Mouse (Mus musculus): ENCODE measurements around the gene Calm3.

GRCm38 (mm10) chr7:16877717-16878116 lies 46.2 kb downstream of the Calm3 start:
- TF ChIP-seq POLR2A (IDR thresholded peaks at IDR 0.05; ENCODE audit: insufficient read length, low read depth), result no peak
- no peak for TF ChIP-seq USF1 (IDR thresholded peaks at IDR 0.05; ENCODE audit: low read depth)
- no peak for TF ChIP-seq MYOG (IDR thresholded peaks at IDR 0.05; ENCODE audit: control insufficient read depth in 1 of 3, insufficient read depth in 1 of 3, insufficient read length in 2 of 3, low read depth in 2 of 3)
- no peak for TF ChIP-seq MYOD1 (IDR thresholded peaks at IDR 0.05; ENCODE audit: control insufficient read depth in 1 of 3, insufficient read length in 2 of 3, low read depth in 2 of 3)
- no peak for TF ChIP-seq TCF12 (IDR thresholded peaks at IDR 0.05; ENCODE audit: insufficient read depth, poor library complexity, severe bottlenecking)
- TF ChIP-seq TCF3 (IDR thresholded peaks at IDR 0.05; ENCODE audit: insufficient read length, low read depth), result no peak
- no peak for TF ChIP-seq E2F4 (IDR thresholded peaks at IDR 0.05; ENCODE audit: insufficient read depth)
- TF ChIP-seq MAX (IDR thresholded peaks at IDR 0.05; ENCODE audit: low read depth), result no peak
- TF ChIP-seq POLR2AphosphoS2 (IDR thresholded peaks at IDR 0.05; ENCODE audit: insufficient read length, low read depth), result no peak
- TF ChIP-seq REST (IDR thresholded peaks at IDR 0.05; ENCODE audit: insufficient read depth, insufficient read length), result no peak
